In the genomic region with DNA sequence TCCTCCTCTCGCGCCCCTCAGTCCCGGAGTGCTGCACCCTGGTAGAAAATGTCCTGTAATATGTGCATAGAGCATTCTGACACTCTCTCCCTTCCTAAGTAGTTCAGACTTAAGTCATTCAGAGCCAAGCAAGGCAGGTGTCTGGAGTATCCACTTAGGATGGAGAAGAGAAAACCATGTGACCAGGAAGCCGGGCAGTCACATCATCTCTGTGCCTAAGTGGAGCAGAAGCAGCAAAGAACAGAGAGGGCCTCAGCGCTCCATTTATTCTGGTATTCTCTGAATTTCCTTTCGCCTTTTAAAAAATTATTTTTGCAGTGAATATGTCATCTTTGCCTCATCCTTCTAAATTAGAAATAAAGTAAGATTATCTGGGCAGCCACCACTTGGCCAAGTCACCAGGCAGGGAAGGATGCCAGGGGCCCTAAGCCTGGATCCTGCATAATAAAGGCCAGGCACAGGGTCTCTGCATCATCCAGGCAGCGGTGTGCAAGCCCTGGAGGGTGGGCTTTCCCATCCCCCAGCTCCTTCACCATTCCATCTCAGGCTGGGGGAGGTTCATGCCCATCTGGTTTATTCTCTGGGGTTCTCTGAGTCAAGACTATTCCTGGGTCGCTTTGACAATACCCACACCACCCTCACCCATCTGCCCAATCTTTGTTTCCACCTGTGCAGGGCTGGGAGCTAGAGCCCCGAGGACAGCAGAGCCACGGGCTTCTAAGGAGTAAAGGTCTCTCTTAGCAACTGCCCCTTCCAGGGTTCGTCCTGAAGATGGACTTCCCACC, we compare ENCODE assay signal across 16 mouse cellular contexts. TPM values are rescaled to one million over a fixed set of nuclear protein-coding genes. Genes with fewer than 3 reads are reported as not detected.
DNase-seq lines count a peak whose midpoint lies in the region; ATAC-seq and TF ChIP-seq lines count a peak whose summit lies in the region.
"Had no signal": no experiment of that assay in that cellular context is flagged by ENCODE, and none has a peak within 500 bp of the region (broad histone marks: within the 10 kb centered on the region; RNA-seq: fewer than 3 reads in every experiment).

No protein-coding gene starts in this region.

- H3K36me3 ChIP-seq in intestine, embryonic 16.5 days (ENCODE audit: control insufficient read depth, insufficient read depth, low read length), result no peaks in the 10 kb centered on the region
- H3K36me3 ChIP-seq: embryonic facial prominence, embryonic 12.5 days had no signal

- no peak for TF ChIP-seq CTCF in gastrocnemius, adult 2 months (IDR thresholded peaks at IDR 0.05)

- no peak overlapping the region for H3K27ac ChIP-seq in gastrocnemius, adult 2 months
- no peak overlapping the region for H3K27ac ChIP-seq in intestine, embryonic 16.5 days (ENCODE audit: low read length)
- H3K27ac ChIP-seq: embryonic facial prominence, embryonic 12.5 days; heart, embryonic 13.5 days; limb, embryonic 12.5 days; liver, embryonic 14.5 days had no signal

- H3K4me1 ChIP-seq in intestine, embryonic 16.5 days (ENCODE audit: control insufficient read depth, insufficient read depth, low read length), result no peaks in the 10 kb centered on the region
- H3K4me1 ChIP-seq: embryonic facial prominence, embryonic 12.5 days; heart, embryonic 13.5 days; limb, embryonic 12.5 days had no signal

- 76% methylated on average over 11 of the region's 11 CpGs for WGBS in intestine, embryonic 16.5 days

- H3K9me3 ChIP-seq in intestine, embryonic 16.5 days (ENCODE audit: control insufficient read depth, low read length), result no peaks in the 10 kb centered on the region
- H3K9me3 ChIP-seq: embryonic facial prominence, embryonic 12.5 days; heart, embryonic 13.5 days; limb, embryonic 12.5 days had no signal

- H3K9ac ChIP-seq in intestine, embryonic 16.5 days (ENCODE audit: low read depth, low read length), result no peak overlapping the region
- H3K9ac ChIP-seq: embryonic facial prominence, embryonic 12.5 days; heart, embryonic 13.5 days; limb, embryonic 12.5 days; liver, embryonic 14.5 days had no signal

- no peak for ATAC-seq in intestine, embryonic 16.5 days

- H3K27me3 ChIP-seq in intestine, embryonic 16.5 days (replicated peaks; ENCODE audit: control insufficient read depth, insufficient read depth, low read length), result no peaks in the 10 kb centered on the region
- H3K27me3 ChIP-seq: embryonic facial prominence, embryonic 12.5 days; limb, embryonic 12.5 days had no signal

- no peak overlapping the region for H3K4me3 ChIP-seq in gastrocnemius, adult 2 months
- no peak overlapping the region for H3K4me3 ChIP-seq in intestine, embryonic 16.5 days (ENCODE audit: low read length)
- H3K4me3 ChIP-seq: embryonic facial prominence, embryonic 12.5 days; heart, embryonic 13.5 days; limb, embryonic 12.5 days had no signal

- DNase-seq in gastrocnemius, adult 2 months, result peak; percentile 37
- no peak for DNase-seq in gastrocnemius, postnatal 25 days
- peak; percentile 64 for DNase-seq in layer of hippocampus, adult 9-11 months
- no peak for DNase-seq in layer of hippocampus, postnatal 10 days (ENCODE audit: low spot score in 2 of 2)
- peak; percentile 65 to 76 for DNase-seq in right cerebral cortex, adult 2 months (ENCODE audit: low spot score in 2 of 2)
- DNase-seq in right cerebral cortex, postnatal 10 days (ENCODE audit: low spot score in 2 of 2), result no peak
- DNase-seq: adrenal gland, postnatal 14 days; cerebellum, adult 2 months; heart, postnatal 36 days; kidney, postnatal 4 days; thymus, postnatal 4 days had no signal

- intact Hi-C loops in gastrocnemius, adult 2 months (cut with DNase I), result no loop called here

- H3K4me2 ChIP-seq in intestine, embryonic 16.5 days (ENCODE audit: low read depth, low read length), result no peak overlapping the region
- H3K4me2 ChIP-seq: embryonic facial prominence, embryonic 12.5 days; heart, embryonic 13.5 days; limb, embryonic 12.5 days had no signal

RNA-seq across cellular contexts. Expression of a gene that starts 47.8 kb away (rescaled TPM):
- 10 to 100 TPM; 21.2 to 31.0 TPM for total RNA-seq in gastrocnemius, adult 2 months (2021)
- total RNA-seq in gastrocnemius, postnatal 25 days (2021), result 10 to 100 TPM; 36.8 to 41.0 TPM
- 10 to 100 TPM; 67.9 to 68.7 TPM for total RNA-seq in layer of hippocampus, postnatal 10 days (2021)
- 27.8 and 30.3 TPM in 2 replicates for polyA plus RNA-seq in intestine, embryonic 16.5 days (2015; fragmentation: Nextera tagmentation; extraction: Ambion mirVana)

Comparison
In these comparisons a context has a peak if more than half of its experiments do, and no peak if none do; other contexts are left out.
1. DNase-seq: peak in gastrocnemius, adult 2 months (single experiment), layer of hippocampus, adult 9-11 months (single experiment) and right cerebral cortex, adult 2 months (2 of 2); none in gastrocnemius, postnatal 25 days (single experiment), layer of hippocampus, postnatal 10 days (0 of 2) and right cerebral cortex, postnatal 10 days (0 of 2).